Mouse (Mus musculus) urinary bladder, postnatal 25 days (tissue): ENCODE measurements at regions not wholly inside any gene's neighbourhood (a gene's known extent, or its start where the extent isn't known, plus 50 kb on each side); places are given as distances from the start of the nearest gene placed in this dataset.
"Not testable (repeated sequence)": the region's sequence is repeated elsewhere in the genome, so short reads cannot be mapped to it uniquely, and the experiment has no call there.

ENCODE experiments used
- DNase-seq: peaks from one replicate; pipeline ENCODE4 v3.0.0; 2022; ENCODE audit warnings: low spot score

DNA sequence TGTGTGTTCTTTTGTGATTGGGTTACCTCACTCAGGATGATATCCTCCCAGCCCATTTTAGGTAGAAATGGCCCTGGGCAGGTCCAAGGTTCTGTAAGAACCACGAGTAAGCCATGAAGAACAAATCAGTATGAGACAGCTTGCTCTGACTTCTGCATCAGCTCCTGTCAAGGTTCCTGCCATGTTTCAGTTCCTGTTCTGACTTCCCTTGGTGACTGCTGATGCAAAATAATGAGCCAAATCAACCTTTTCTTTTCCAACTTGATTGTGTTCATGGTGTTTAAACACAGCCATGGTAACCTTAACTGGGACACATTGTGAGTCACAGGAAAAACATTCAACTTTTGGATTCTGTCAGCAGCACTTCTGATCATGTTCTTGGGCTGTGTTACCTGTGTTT, 667.4 kb upstream of the Igfbp7 start:
- no peak for DNase-seq

GRCm38 (mm10) chr5:78032554-78033250, 624.9 kb upstream of the Igfbp7 start:
- DNase-seq = no peak

DNA sequence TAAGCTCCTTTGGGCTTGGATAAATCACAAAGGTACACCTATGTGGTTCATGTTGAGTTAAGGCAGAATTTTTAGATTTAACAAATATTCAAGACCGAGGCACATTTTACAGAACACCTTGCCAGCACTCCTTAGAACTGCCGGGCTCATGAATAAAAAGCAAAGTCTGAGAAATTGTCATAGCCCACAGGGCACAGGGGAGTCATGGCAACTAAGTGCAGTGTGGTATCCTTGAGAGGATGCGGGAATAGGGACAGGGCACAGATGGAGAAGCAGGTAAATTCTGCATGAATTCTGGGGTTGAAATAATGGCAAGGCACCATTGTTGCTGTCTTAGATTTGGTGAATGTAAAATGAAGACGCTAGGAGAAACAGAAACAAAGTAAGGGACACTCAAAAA, 609.7 kb upstream of the Igfbp7 start:
- DNase-seq = no peak

DNA sequence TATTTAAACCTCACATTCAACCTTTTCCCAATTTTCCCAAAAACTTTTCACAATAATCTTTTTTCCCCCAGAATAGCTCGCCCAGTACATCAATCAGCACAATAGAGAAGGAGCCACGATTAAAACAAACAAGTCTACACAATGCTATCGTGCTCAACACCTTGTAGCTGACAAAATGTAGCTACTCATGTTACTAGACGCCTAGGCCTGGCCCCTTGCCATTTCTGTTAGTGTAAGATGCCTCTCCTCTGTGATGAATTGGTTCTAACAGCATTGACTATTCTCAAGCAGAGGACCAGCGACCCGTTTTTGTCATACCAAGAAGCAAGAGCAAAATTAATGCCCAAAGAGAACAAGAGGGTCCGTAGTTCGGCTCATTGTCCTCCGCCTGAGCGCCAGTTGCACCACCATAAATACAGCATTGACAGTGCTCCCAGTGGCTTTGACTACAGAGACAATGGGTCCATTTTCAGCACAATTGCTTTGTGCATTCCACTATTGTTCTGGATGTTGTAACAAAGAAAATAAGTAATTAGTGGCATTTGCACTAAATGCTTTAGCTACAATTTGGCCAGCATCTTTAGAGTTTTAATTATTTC, 578.7 kb upstream of the Igfbp7 start:
- no peak for DNase-seq

DNA sequence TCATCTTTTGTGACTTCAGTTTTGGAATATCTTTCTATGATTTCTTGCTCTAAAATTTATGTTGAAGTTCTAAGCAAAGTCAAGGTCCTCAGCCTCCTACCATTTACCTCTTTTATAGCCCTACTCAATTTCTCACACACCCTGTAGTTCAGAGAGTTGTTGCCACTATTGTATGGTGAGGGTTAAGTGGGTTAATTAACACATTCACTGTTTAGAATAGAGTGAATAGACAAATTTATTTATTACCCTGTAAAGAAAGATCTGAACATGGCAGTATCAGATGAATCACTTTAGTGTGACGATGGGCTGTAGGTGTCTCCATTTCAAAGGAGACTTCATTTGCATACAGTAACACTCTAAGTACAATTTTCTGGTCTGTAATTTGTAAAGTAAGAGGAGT, 577.4 kb upstream of the Igfbp7 start:
- no peak for DNase-seq

DNA sequence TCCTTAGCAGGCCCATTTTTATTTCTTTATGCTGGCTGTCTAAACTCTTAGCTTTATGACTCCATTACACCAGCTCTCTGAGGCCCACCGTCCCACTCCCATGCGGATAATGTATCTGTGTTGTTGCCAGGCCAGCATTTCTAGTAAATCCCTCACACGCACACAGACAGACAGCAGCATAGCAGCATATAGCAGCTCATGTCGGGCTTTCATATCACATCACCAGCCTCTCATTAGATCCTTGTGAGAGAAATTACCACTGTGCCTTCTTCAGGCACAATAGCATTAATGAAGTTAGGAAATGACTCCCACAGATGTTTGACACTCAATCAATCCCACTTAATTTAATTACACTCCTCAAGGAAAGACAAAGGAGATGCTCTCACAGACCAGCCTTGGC, 532.2 kb upstream of the Igfbp7 start:
- not testable (repeated sequence) for DNase-seq

- no peak for DNase-seq
Measured at GRCm38 (mm10) chr5:77931874-77932273, 524.0 kb upstream of the Igfbp7 start.

GRCm38 (mm10) chr5:77921186-77921585, 513.3 kb upstream of the Igfbp7 start:
- no peak for DNase-seq

- no peak for DNase-seq
Measured at GRCm38 (mm10) chr5:77917086-77917676, 509.3 kb upstream of the Igfbp7 start.

- DNase-seq = no peak
Measured at GRCm38 (mm10) chr5:77916375-77916774, 508.5 kb upstream of the Igfbp7 start.

- DNase-seq = no peak
Measured at GRCm38 (mm10) chr5:77909218-77909617, 501.4 kb upstream of the Igfbp7 start.

- not testable (repeated sequence) for DNase-seq
Measured at GRCm38 (mm10) chr5:77892024-77892423, 484.2 kb upstream of the Igfbp7 start.

DNA sequence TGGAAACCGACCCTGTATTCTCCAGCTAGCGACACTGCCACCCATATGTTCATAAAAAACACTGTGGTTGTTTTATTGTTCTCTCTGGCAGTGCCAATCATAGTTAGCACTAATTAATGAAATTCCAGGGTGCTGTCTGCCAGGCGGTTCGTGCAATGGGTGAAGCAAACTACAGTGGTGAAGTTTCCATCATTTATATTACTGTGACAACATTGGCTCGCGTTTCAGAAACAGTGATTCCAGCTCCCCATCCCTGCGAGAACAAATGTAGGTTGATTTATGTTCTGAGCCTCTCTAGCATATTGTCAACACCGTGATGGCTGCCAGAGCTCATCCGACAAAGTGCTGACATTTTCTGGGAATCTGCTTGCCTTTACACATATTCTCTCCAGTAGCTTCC, 480.7 kb upstream of the Igfbp7 start:
- DNase-seq = no peak

DNA sequence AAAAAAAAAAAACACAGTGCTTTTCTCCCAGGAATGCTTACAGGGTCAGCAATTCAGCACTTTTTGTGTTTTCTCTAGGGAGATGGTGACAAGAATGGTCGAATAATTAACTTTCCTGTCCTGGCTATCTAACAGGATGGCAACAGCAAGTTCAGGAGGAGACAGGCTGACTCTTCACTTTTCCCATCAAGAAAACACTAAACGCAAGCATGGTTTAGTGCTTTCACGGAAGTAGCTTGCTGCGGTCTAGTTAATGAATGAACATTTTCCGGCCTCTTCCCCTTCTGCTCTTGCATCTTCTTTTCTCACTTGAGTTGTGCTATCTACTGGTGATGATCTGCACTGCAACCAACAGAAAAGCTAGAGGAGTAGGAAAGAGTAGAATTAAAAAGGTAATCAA, 463.6 kb upstream of the Igfbp7 start:
- no peak for DNase-seq

DNA sequence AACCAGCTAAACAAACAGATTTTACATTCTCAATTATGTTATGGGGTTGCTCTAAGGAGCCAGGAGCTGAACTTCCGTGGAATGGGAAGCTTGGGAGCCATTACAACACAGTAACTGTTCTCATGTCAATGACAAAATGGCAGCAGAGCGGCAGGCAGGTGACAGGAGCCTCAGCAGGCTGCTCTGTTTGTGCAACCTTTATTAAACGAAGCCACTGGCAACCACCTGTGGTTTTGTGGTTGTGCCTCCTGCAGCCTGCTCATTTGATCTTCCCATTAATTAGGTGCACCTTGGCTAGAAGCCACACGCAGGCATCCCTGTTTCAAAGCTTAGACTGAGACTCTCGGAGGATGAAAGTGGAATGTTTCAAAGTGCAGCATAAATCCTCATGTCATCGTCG, 457.5 kb upstream of the Igfbp7 start:
- DNase-seq = no peak

DNA sequence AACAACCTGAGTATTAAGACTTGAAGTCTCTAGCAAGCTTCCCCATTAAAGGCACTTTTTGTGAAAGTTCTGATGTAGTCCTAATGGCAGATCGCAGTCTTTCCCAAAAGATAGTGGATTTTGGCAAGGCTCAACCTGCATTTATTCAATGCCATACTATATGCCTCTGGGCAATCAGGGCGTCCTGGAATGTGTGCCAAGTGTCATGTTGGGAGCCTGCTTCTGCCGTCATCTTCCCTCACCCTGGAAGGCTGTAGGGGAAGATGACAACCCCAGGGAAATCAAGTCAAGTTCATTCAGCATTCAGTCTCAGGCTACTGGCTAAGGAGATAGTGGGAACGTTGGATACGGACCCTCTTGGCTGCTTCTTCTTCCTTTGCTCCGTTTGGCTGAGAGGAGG, 447.4 kb upstream of the Igfbp7 start:
- no peak for DNase-seq

DNA sequence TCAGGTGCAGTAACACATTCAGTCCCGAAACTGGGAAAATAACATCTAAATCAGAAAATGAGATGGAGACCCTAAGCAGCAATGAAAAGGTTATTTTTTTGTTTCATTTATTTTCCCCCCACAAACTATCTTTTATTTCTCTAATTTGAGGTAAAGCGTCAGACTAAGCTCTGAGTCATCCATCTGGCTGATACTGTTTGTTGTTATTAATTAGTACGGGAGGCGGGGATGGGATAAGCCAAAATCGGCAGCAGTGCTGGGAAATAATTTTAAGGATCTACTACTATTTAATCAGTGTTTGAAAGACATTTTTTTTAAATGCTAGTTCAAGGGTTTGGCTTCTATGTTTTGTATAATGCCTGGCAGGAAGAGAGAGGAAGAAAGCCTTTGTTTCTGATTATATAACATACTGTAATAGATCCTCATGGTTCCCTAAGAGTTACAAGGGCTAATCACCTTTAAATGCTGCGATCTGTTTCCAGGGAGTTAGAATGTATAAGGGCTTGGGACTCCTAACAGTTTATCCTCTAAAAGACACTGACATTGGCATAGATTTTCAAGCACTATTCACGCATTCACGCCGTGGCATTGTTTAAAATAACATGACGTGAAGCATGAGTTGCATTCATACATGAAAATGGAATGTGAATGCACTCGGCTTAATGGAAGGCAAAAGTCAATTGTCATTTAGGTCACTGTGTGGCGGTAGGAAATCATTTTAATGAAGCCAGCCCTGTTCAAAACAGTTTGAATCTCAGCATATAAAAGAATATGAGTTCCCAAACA, 446.4 kb upstream of the Igfbp7 start:
- DNase-seq = no peak

DNA sequence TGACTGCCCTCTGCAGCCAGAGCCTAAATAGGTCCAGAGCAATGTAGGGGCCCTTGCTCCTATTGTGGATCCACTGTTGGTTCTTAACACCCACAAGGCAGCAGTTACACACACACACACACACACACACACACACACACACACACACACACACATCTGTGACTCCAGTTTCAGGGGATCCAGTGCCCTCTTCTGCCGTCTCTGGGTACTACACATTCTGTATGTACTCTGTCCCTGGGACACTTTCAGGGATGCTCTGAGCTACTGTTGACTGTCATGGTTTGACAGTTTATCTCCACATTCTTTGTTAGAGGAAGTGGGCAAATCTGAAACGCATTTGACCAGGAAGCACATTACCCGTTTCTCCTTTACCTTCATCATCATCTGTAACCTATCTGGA, 443.8 kb upstream of the Igfbp7 start:
- DNase-seq = no peak

DNA sequence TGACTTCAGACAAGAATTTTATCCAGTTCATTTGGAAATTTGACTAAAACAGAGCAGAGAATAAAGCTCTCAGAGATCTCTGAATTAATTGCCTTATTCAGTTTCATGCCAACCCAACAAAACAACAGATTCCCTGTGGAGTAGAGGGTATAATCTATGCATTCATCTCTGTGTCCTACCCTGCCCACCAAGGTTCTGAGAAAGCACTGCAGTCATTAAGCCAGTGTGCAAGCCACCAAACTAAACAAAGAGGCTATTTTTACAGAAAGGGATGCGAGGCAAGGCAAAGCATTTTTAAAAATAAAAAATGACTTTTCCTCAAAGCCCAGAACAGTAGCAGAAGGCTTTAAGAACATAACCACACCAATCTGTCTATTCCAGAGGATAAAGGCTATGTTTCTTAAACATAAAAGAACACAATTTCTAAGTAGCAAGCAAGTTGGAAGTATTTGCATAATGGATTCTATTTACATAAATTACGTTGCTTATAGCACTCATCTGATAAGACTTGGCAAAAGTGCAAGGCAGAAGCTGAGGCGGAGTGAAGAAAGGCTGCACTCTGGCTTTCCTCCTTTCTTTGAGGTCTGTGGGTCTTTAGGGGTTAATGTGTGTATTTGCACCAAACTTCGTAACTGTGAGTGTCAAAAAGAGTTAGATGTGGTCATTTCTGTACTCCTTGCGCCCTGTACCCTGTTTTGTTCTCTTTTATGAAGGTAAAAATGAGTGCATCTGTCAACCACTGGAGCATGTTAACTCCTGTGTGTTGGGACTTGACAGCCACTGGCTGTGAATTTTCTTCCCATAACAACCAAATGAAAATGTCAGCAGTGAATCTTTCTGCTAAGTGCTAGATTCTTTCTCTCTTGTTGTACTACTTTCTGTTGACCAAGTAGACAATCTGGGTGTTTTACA, 430.6 kb upstream of the Igfbp7 start:
- DNase-seq = no peak

- DNase-seq = no peak
Measured at GRCm38 (mm10) chr5:77827971-77828370, 420.1 kb upstream of the Igfbp7 start.

- DNase-seq = no peak
Measured at GRCm38 (mm10) chr5:77826063-77826462, 418.2 kb upstream of the Igfbp7 start.

DNA sequence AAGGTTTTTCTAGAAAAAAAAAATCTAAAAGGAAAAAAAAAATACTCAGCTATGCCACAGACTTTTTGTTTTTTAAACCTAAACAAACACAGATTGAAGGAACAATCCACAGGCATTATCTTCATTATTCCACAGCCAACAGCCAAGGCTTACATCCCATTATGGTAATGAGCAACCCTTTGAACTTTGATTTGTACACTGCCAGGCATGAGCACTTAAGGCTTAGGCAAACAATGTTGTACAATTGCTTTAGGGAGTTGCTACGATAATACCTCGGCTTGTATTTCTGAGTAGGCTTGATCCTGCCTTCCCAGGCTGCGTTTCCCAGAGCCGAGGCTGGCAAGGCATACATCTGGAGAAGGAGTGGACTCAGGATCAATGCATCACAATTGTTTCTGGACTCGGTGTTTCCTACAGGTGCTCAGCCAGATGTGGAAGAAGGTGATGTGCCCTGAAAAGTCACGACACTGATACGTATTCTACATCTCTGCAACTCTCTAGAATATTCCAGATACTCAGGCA, 409.0 kb upstream of the Igfbp7 start:
- DNase-seq = no peak
